Comparison of ENCODE assay signal across 8 mouse cellular contexts in the genomic region with DNA sequence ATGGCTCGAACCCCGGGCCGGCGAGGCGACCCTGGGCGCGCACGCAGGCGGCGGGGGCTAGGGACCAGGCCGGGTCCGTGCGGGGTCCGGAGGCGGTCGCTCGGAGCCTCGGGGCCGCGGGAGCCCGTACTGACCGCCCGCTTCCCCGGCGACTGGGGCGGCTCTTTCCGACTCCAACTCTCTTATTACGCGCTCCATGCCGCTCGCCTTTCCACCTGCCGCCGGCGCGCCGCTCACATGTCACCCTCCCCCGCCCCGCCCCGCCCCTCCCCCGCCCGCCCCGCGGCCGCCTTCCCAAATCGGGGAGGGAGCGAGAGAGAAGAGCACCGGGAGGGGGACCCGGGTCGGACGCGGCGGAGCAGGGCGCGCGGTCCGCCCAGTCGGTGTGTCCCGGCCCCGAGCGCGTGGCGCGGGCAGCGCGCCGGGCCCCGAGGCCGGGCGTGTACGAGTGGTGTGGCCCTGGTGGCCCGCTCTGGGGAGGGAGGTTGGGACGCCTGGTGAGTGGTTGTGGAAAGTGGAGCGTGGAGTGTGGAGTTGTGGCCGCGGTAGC. TPM values are rescaled to one million over a fixed set of nuclear protein-coding genes. Genes with fewer than 3 reads are reported as not detected.
DNase-seq lines count a peak whose midpoint lies in the region; ATAC-seq lines count a peak whose summit lies in the region.

No protein-coding gene starts in this region.

- H3K27me3 ChIP-seq in megakaryocyte, embryonic 14.5 days (replicated peaks), result peaks cover 98% of the 10 kb centered on the region
- H3K27me3 ChIP-seq in embryonic facial prominence, embryonic 13.5 days, result peaks cover 93% of the 10 kb centered on the region

- peak overlapping the region; percentile 72 for H3K9ac ChIP-seq in embryonic facial prominence, embryonic 13.5 days

- 0% methylated on average over 68 of the region's 75 CpGs for WGBS in embryonic facial prominence, embryonic 13.5 days

- H3K4me1 ChIP-seq in megakaryocyte, embryonic 14.5 days, result peaks cover 23% of the 10 kb centered on the region
- peaks cover 22% of the 10 kb centered on the region for H3K4me1 ChIP-seq in embryonic facial prominence, embryonic 13.5 days

- H3K36me3 ChIP-seq in megakaryocyte, embryonic 14.5 days (replicated peaks; ENCODE audit: low read length), result no peaks in the 10 kb centered on the region
- no peaks in the 10 kb centered on the region for H3K36me3 ChIP-seq in embryonic facial prominence, embryonic 13.5 days

- intact Hi-C loops in heart, postnatal 36 days (cut with DNase I), result no loop called here

- peak overlapping the region; percentile 81 for H3K4me3 ChIP-seq in megakaryocyte, embryonic 14.5 days (replicated peaks)
- H3K4me3 ChIP-seq in embryonic facial prominence, embryonic 13.5 days, result peak overlapping the region; percentile 66

- no peaks in the 10 kb centered on the region for H3K9me3 ChIP-seq in megakaryocyte, embryonic 14.5 days
- H3K9me3 ChIP-seq in embryonic facial prominence, embryonic 13.5 days, result no peaks in the 10 kb centered on the region

- no peak overlapping the region for H3K27ac ChIP-seq in embryonic facial prominence, embryonic 13.5 days

- ATAC-seq in megakaryocyte, adult 5-6 weeks (ENCODE audit: poor library complexity, severe bottlenecking), result no peak
- peak; percentile 49 for ATAC-seq in embryonic facial prominence, embryonic 13.5 days (ENCODE audit: insufficient number of reproducible peaks, insufficient read depth, low FRiP score, low TSS enrichment, low read depth)

- H3K4me2 ChIP-seq in embryonic facial prominence, embryonic 13.5 days, result peak overlapping the region; percentile 100

- DNase-seq in heart, postnatal 36 days, result peak; percentile 26 to 46
- peak; percentile 26 for DNase-seq in liver
- peak; percentile 53 for DNase-seq in retina, postnatal 1 day
- no peak for DNase-seq in spleen, adult 12 weeks (ENCODE audit: low spot score)
- no peak for DNase-seq in ovary, postnatal 14 days (ENCODE audit: low spot score)

RNA-seq across cellular contexts. Expression of gene Kcnq4, which starts 1.1 kb away (rescaled TPM):
- not detected in 2 replicates for polyA plus RNA-seq in megakaryocyte, embryonic 14.5 days (2012; ENCODE audit: insufficient read depth, low replicate concordance)
- not detected in 2 replicates for total RNA-seq in megakaryocyte, adult 5-6 weeks (2015)
- not detected in 2 replicates for total RNA-seq in megakaryocyte, adult 5-6 weeks (2017)
- polyA plus RNA-seq in embryonic facial prominence, embryonic 13.5 days (2015; fragmentation: Nextera tagmentation; extraction: Ambion mirVana), result 7.2 and 7.8 TPM in 2 replicates
- 1 to 10 TPM; 2.4 to 2.6 TPM for total RNA-seq in heart, postnatal 36 days (2021)

Comparison
In these comparisons a context has a peak if more than half of its experiments do, and no peak if none do; other contexts are left out.
1. DNase-seq: peak in heart, postnatal 36 days (2 of 2), liver (single experiment) and retina, postnatal 1 day (single experiment); none in spleen, adult 12 weeks (single experiment) and ovary, postnatal 14 days (single experiment).